In the genomic region with DNA sequence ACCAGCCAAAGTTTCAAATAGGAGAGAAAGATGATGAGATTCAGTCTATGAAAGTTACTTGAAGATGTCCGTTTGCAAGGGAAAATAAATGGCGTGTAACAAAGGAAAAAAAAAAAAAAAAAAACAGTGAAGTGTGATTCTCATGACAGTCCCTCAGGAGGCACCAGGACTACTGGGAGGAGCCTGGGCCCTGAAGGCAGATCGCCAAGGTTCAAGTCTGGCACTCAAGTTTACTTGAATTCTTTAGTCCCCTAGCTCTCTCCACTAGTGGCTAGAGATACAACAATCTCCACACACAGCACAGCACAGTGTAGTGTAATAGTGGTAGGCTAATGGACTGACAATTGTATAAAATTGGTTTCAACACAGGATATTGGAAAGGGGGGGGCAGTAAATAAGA, we compare ENCODE assay signal across 24 mouse cellular contexts. TPM values are rescaled to one million over a fixed set of nuclear protein-coding genes. Genes with fewer than 3 reads are reported as not detected.
DNase-seq lines count a peak whose midpoint lies in the region; ATAC-seq lines count a peak whose summit lies in the region.
"Had no signal": no experiment of that assay in that cellular context is flagged by ENCODE, and none has a peak within 500 bp of the region (broad histone marks: within the 10 kb centered on the region; RNA-seq: fewer than 3 reads in every experiment).

No protein-coding gene starts in this region.

- peak; percentile 59 for DNase-seq in kidney, adult 9 months
- DNase-seq in kidney, adult 18-20 months, result no peak
- DNase-seq in adipocyte (ENCODE audit: low spot score), result peak; percentile 67
- peak; percentile 64 for DNase-seq in lung, postnatal 36 days
- no peak for DNase-seq in layer of hippocampus, postnatal 14 days (ENCODE audit: low spot score in 2 of 2)
- DNase-seq: adrenal gland, adult 8-10 months; cerebellum, adult 18-20 months; cerebellum, postnatal 10 days; right cerebral cortex, postnatal 4 days; thymus, adult 18-20 months; thymus, postnatal 25 days had no signal

- H3K4me1 ChIP-seq in lung, embryonic 16.5 days (replicated peaks; ENCODE audit: control insufficient read depth, insufficient read depth, low read length), result peaks cover 12% of the 10 kb centered on the region
- H3K4me1 ChIP-seq: limb, embryonic 12.5 days; liver, embryonic 15.5 days; midbrain, embryonic 13.5 days; neural tube, embryonic 13.5 days had no signal

- H3K9ac ChIP-seq in lung, embryonic 16.5 days (ENCODE audit: low read length), result no peak overlapping the region
- H3K9ac ChIP-seq: kidney, embryonic 15.5 days; limb, embryonic 12.5 days; liver, embryonic 15.5 days; midbrain, embryonic 13.5 days; neural tube, embryonic 13.5 days had no signal

- no peak overlapping the region for H3K4me2 ChIP-seq in lung, embryonic 16.5 days (ENCODE audit: low read depth, low read length)
- H3K4me2 ChIP-seq: kidney, embryonic 15.5 days; limb, embryonic 12.5 days; liver, embryonic 15.5 days; midbrain, embryonic 13.5 days; neural tube, embryonic 13.5 days had no signal

- H3K27ac ChIP-seq in lung, embryonic 16.5 days (ENCODE audit: low read length), result no peak overlapping the region
- H3K27ac ChIP-seq: kidney, embryonic 15.5 days; left cerebral cortex, adult 2 months; limb, embryonic 12.5 days; liver, embryonic 15.5 days; macrophage; midbrain, embryonic 13.5 days; neural tube, embryonic 13.5 days; stomach, postnatal 0 days had no signal

- no peaks in the 10 kb centered on the region for H3K27me3 ChIP-seq in lung, embryonic 16.5 days (ENCODE audit: control insufficient read depth, insufficient read depth, low read depth, low read length)
- H3K27me3 ChIP-seq: CH12.LX; kidney, embryonic 15.5 days; limb, embryonic 12.5 days; liver, embryonic 15.5 days; midbrain, embryonic 13.5 days; neural tube, embryonic 13.5 days had no signal

- WGBS in lung, embryonic 16.5 days, result 37% methylated on average over 3 of the region's 3 CpGs

- peak; percentile 32 for ATAC-seq in lung, embryonic 16.5 days (ENCODE audit: low read depth)
- ATAC-seq: activated CD4-positive, CD25-positive, alpha-beta regulatory T cell, adult 4 months; forebrain, embryonic 16.5 days; hindbrain, embryonic 16.5 days; midbrain, embryonic 13.5 days had no signal

- no peak overlapping the region for H3K4me3 ChIP-seq in lung, embryonic 16.5 days (ENCODE audit: low read length)
- H3K4me3 ChIP-seq: kidney, embryonic 15.5 days; left cerebral cortex, adult 2 months; limb, embryonic 12.5 days; liver, embryonic 15.5 days; midbrain, embryonic 13.5 days; neural tube, embryonic 13.5 days had no signal

- H3K36me3 ChIP-seq in lung, embryonic 16.5 days (ENCODE audit: control insufficient read depth, insufficient read depth, low read length), result no peaks in the 10 kb centered on the region
- H3K36me3 ChIP-seq: liver, embryonic 15.5 days had no signal

- no peaks in the 10 kb centered on the region for H3K9me3 ChIP-seq in lung, embryonic 16.5 days (ENCODE audit: control insufficient read depth, low read length)
- H3K9me3 ChIP-seq: kidney, embryonic 15.5 days; limb, embryonic 12.5 days; liver, embryonic 15.5 days; midbrain, embryonic 13.5 days; neural tube, embryonic 13.5 days had no signal

RNA-seq across cellular contexts. Expression of gene Iqcg, which starts 34.6 kb away (rescaled TPM):
- polyA plus RNA-seq in lung, embryonic 16.5 days (2015; fragmentation: Nextera tagmentation; extraction: Ambion mirVana), result 6.4 and 7.2 TPM in 2 replicates
- 1 to 10 TPM; 4.5 to 8.7 TPM for total RNA-seq in layer of hippocampus, postnatal 14 days (2021)

RNA-seq across cellular contexts. Expression of gene Rpl35a, which starts 34.9 kb away (rescaled TPM):
- 895 and 1,004 TPM in 2 replicates for polyA plus RNA-seq in lung, embryonic 16.5 days (2015; fragmentation: Nextera tagmentation; extraction: Ambion mirVana)
- total RNA-seq in layer of hippocampus, postnatal 14 days (2021), result 100 to 1,000 TPM; 237 to 253 TPM

RNA-seq across cellular contexts. Expression of gene Lmln, which starts 40.9 kb away (rescaled TPM):
- polyA plus RNA-seq in lung, embryonic 16.5 days (2015; fragmentation: Nextera tagmentation; extraction: Ambion mirVana), result 2.7 and 4.0 TPM in 2 replicates
- total RNA-seq in layer of hippocampus, postnatal 14 days (2021), result 10 to 100 TPM; 13.2 to 15.2 TPM

Comparison
In these comparisons a context has a peak if more than half of its experiments do, and no peak if none do; other contexts are left out.
1. DNase-seq: peak in kidney, adult 9 months (single experiment), adipocyte (single experiment) and lung, postnatal 36 days (single experiment); none in kidney, adult 18-20 months (single experiment) and layer of hippocampus, postnatal 14 days (0 of 2).